Mouse (Mus musculus) kidney, embryonic 15.5 days (tissue): ENCODE measurements around the gene Ovca2. TPM values are rescaled to one million over a fixed set of nuclear protein-coding genes. Genes with fewer than 3 reads are reported as not detected.
A peak's percentile ranks its signal among the peaks of the same experiment; 100 is the strongest.

Experiments used
- ATAC-seq: fragments of 200-750 bp; cut with Nextera tagmentation; replicated peaks from 2 replicates; pipeline ENCODE4 v1.8.0; 2017; ENCODE audit warnings: moderate TSS enrichment; ENCODE audit not compliant: low FRiP score
- H3K27ac ChIP-seq: fragments of 300-500 bp; sonication (generic); 2 replicates; pipeline ENCODE4 v1.5.1; 2015; ENCODE audit warnings: mild to moderate bottlenecking, inconsistent platforms
- H3K27me3 ChIP-seq: fragments of 300-500 bp; sonication (generic); 2 replicates; pipeline ENCODE4 v1.6.1; 2015; ENCODE audit warnings: inconsistent platforms
- H3K36me3 ChIP-seq: fragments of 300-500 bp; sonication (generic); 2 replicates; pipeline ENCODE4 v1.6.1; 2015; ENCODE audit warnings: inconsistent platforms
- H3K4me1 ChIP-seq: fragments of 300-500 bp; sonication (generic); 2 replicates; pipeline ENCODE4 v1.6.1; 2015; ENCODE audit warnings: inconsistent platforms
- H3K4me2 ChIP-seq: fragments of 300-500 bp; sonication (generic); 2 replicates; pipeline ENCODE4 v1.6.1; 2015; ENCODE audit warnings: moderate library complexity, mild to moderate bottlenecking, inconsistent platforms
- H3K4me3 ChIP-seq: fragments of 300-500 bp; sonication (generic); replicated peaks from 2 replicates; pipeline ENCODE4 v1.5.1; 2015; ENCODE audit warnings: mild to moderate bottlenecking, inconsistent platforms
- H3K9ac ChIP-seq: fragments of 300-500 bp; sonication (generic); 2 replicates; pipeline ENCODE4 v1.6.1; 2015; ENCODE audit warnings: mild to moderate bottlenecking, inconsistent platforms
- H3K9me3 ChIP-seq: fragments of 300-500 bp; sonication (generic); replicated peaks from 2 replicates; pipeline ENCODE4 v1.6.1; 2016; ENCODE audit warnings: inconsistent platforms
- WGBS: fragments of 180-500 bp; shearing (Covaris S2); methylation state at CpG from one replicate; pipeline ENCODE4 v1.1.7; 2015; ENCODE audit warnings: mixed read lengths; 5-methylcytosine and 5-hydroxymethylcytosine counted together
- polyA plus RNA-seq: library from polyadenylated mRNA; unstranded; fragments of >200 nt; fragmentation: Nextera tagmentation; extraction: Ambion mirVana; gene quantifications from 2 replicates; pipeline ENCODE4 v1.2.1, GENCODE M21; 2015

Gene Ovca2
- polyA plus RNA-seq, result 25.3 and 27.0 TPM in 2 replicates

DNA sequence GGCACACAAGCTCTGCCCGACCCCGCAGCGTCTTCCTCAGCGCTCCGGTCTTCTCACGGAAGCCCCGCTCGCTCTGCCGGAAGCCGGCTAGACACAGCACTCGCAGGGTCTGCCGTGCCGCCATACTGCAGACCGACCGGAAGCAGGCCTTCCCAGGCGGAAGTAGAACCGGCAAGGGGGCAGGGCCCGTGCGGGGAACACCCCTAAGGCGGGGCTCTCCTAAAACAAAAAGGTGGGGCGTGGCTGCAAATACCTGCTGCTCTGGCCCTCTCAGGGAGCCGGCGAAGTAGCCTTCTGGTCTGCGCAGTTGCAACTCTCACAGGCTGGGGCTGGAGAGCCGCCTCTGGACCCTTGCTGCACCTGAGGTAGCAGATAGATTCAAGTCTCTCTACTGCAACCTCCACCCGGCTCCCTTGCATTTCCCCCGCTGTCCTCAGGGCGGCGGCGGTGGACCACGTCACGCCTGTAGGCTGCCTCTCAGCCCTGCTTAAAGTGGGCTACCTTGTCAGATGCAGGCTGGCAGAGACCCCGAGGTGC, at the start of gene Ovca2:
Gene Ovca2 (minus strand): TSS at position 164 of the 537 bp plus-strand sequence.
- H3K27me3 ChIP-seq, result no peaks in the 10 kb centered on the region
- peak; percentile 94 for ATAC-seq
- H3K9ac ChIP-seq, result peak within 1 kb of the TSS; percentile 58
- no peaks in the 10 kb centered on the region for H3K9me3 ChIP-seq
- H3K36me3 ChIP-seq, result peaks cover 61% of the 10 kb centered on the region
- peak within 1 kb of the TSS; percentile 92 for H3K27ac ChIP-seq
- H3K4me1 ChIP-seq, result peaks cover 28% of the 10 kb centered on the region
- peak within 1 kb of the TSS; percentile 72 for H3K4me2 ChIP-seq
- WGBS, result under 1% methylated on average over 33 of the region's 33 CpGs
- H3K4me3 ChIP-seq, result peak within 1 kb of the TSS; percentile 68

DNA sequence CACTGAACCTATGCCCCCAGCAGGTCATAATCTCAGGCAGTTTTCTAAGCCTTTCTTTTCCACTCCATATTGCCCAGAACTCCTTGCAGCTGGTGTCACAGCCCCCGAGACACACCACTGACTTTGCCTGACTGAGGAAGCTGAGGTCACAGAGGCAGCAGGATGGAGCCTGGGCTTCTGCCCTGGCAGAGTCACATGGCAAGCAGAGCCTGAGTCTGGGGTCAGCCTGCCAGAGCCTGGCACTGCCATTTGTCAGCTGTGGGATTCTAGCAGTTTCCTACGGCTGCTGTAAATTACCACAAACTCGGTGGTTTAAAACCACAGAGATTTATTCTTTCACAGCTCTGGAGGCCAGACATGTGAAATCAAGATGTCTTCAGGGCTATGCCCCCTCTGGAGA, 49.0 kb upstream of the Ovca2 start:
- Histone ChIP-seq H3K36me3 (no peaks in the 10 kb centered on the region), H3K9ac (no peak overlapping the region), H3K4me1 (peaks cover 6% of the 10 kb centered on the region), H3K27me3 (no peaks in the 10 kb centered on the region), H3K27ac (no peak overlapping the region), H3K4me3 (no peak overlapping the region), H3K9me3 (no peaks in the 10 kb centered on the region), H3K4me2 (no peak overlapping the region)
- no peak for ATAC-seq
- 31% methylated on average over 3 of the region's 3 CpGs for WGBS

DNA sequence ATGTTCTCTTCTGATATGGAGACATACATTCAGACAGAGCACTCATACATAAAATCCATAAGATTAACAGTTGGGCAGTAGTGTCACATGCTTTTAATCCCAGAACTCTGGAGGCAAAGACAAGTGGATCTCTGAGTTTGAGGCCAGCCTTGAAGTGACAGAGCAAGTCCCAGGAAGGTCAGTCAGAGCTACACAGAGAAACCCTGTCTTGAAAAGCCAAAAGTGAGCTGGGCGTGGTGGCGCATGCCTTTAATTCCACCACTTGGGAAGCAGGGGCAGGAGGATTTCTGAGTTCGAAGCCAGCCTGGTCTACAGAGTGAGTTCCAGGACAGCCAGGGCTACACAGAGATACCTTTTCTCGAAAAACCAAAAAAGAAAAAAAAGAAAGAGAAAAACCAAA, 46.2 kb upstream of the Ovca2 start:
- no peak overlapping the region for H3K27ac ChIP-seq
- no peaks in the 10 kb centered on the region for H3K27me3 ChIP-seq
- H3K9ac ChIP-seq, result no peak overlapping the region
- no peak overlapping the region for H3K4me3 ChIP-seq
- ATAC-seq, result no peak
- no peaks in the 10 kb centered on the region for H3K9me3 ChIP-seq
- no peak overlapping the region for H3K4me2 ChIP-seq
- WGBS, result 89% methylated on average over 4 of the region's 4 CpGs
- peaks cover 14% of the 10 kb centered on the region for H3K4me1 ChIP-seq
- no peaks in the 10 kb centered on the region for H3K36me3 ChIP-seq

DNA sequence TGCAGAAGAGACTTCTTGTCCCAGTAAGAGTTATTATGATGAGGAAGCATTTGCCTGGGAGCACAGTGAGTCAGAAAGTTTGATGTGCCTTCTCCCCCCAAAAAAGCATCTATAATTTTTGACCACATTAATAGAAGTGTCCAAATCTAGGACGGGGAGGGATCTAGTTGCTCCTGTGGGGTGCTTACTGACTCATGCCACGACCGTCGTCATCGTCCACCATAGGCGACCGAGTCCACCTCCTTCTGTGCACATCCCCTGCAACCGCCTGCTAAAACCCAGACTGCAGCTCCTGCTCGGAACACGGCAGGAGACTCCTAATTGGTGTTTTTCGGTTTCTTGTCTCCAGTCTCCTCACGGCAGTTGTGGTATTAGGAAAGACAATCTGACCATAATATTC, 45.4 kb upstream of the Ovca2 start:
- Histone ChIP-seq H3K27ac (no peak overlapping the region), H3K4me3 (no peak overlapping the region), H3K9me3 (no peaks in the 10 kb centered on the region), H3K27me3 (no peaks in the 10 kb centered on the region), H3K36me3 (no peaks in the 10 kb centered on the region), H3K9ac (no peak overlapping the region), H3K4me2 (no peak overlapping the region), H3K4me1 (peaks cover 16% of the 10 kb centered on the region)
- ATAC-seq, result no peak
- WGBS, result 84% methylated on average over 12 of the region's 12 CpGs

DNA sequence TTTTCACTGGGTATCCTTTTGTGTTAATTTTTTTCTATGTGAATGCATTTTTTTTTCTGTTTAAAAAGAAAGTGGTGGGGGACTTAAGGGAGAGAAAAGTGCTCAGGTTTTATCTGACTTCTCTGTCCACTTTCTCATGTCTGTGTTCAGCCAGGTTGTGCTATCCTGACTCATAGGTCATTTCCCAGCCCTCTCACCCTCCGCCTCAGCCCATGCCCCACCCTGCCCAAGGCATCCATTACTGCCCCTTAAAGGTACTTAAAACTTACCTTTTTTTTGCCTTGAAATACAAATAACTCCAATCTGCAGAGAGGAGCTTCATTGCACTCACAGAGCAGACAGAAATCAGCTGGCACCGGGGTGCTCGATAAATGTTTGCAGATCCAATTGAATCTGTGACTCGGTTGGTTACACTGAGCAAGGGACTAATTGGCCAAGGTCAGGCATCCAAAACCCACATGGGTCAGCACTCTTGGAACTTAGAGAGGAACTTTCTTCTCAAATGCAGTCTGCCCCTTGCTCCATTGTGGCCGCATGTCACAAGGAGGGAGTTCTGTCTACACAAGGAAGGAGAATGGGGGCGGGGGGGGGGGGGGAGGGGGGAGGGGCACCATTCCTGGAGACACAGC, 42.0 kb upstream of the Ovca2 start:
- no peak for ATAC-seq

DNA sequence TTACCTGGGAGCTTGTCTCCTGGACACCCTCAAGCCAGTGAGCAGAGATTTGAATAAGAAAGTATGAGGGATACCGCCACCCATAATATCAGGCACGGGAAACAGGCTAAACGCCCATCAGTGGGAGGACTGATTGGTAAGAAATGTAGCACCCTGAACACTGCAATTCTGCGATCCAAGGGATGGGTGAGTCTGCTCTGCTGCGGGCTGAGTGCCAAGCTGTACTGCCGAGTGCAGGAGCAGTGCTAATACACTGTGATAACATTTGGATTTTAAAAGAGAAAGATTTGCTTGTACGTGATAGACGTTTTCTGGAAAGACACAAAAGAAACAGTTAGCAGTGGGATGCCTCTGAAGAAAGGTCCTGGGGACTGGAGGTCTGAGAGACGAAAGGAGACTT, 41.5 kb upstream of the Ovca2 start:
- H3K4me3 ChIP-seq, result no peak overlapping the region
- WGBS, result 44% methylated on average over 9 of the region's 9 CpGs
- H3K4me2 ChIP-seq, result no peak overlapping the region
- no peaks in the 10 kb centered on the region for H3K36me3 ChIP-seq
- no peak for ATAC-seq
- H3K4me1 ChIP-seq, result peaks cover 27% of the 10 kb centered on the region
- no peak overlapping the region for H3K9ac ChIP-seq
- H3K27ac ChIP-seq, result no peak overlapping the region
- no peaks in the 10 kb centered on the region for H3K27me3 ChIP-seq
- no peaks in the 10 kb centered on the region for H3K9me3 ChIP-seq

More for the DNA sequence above, 42.0 kb upstream of the Ovca2 start:
- H3K36me3 ChIP-seq, result no peaks in the 10 kb centered on the region
- no peak overlapping the region for H3K4me3 ChIP-seq
- no peak overlapping the region for H3K4me2 ChIP-seq
- H3K9me3 ChIP-seq, result no peaks in the 10 kb centered on the region
- no peak overlapping the region for H3K27ac ChIP-seq
- H3K4me1 ChIP-seq, result peaks cover 23% of the 10 kb centered on the region
- no peaks in the 10 kb centered on the region for H3K27me3 ChIP-seq
- WGBS, result 43% methylated on average over 4 of the region's 6 CpGs
- H3K9ac ChIP-seq, result no peak overlapping the region

DNA sequence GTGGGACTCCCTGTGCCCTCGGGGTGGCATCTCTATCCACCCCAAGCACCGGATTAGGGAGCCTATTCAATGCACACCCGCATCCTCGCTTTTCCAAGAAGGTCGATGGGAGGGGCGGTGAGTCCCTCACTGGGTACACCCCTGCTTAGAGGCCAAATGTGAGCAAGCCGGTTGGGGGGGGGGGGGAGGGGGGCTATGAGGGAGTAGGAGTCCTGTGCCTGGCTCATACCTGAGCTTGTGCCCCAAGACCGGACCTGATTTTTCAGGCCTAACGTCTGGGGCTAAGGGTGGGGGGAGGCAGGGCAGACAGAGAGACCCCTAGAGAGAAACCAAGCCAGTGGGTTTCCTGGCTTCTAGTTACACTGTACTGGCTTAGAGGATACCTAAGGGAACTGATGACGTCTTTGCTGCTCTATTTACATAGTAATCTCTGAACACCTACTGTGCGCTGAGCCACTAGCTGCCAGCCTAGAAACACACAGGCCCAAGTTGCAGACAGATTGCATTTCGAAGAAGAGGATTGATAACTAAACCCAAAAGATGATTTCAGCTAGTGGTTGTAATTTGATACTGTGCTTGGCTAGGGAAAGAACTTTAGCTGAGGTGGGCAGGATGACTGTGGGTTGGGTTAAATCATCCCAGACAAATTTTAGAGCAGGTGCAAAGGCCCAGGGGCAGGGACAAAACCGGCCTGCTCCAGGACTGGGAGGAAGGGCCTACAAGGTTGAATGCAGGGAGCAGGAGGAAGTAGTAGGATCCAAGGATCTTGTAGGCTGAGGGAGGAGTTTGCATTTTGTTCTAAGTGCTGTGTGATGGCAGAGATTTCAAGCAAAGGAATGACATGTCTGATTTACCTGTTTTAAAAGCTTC, 35.7 kb upstream of the Ovca2 start:
- peak; percentile 41 for ATAC-seq
- Histone ChIP-seq H3K27me3 (no peaks in the 10 kb centered on the region), H3K4me3 (peak overlapping the region; percentile 38), H3K36me3 (no peaks in the 10 kb centered on the region), H3K4me1 (peaks cover 52% of the 10 kb centered on the region), H3K4me2 (peak overlapping the region; percentile 69), H3K27ac (peak overlapping the region; percentile 93), H3K9me3 (no peaks in the 10 kb centered on the region), H3K9ac (peak overlapping the region; percentile 49)
- 23% methylated on average over 12 of the region's 13 CpGs for WGBS

DNA sequence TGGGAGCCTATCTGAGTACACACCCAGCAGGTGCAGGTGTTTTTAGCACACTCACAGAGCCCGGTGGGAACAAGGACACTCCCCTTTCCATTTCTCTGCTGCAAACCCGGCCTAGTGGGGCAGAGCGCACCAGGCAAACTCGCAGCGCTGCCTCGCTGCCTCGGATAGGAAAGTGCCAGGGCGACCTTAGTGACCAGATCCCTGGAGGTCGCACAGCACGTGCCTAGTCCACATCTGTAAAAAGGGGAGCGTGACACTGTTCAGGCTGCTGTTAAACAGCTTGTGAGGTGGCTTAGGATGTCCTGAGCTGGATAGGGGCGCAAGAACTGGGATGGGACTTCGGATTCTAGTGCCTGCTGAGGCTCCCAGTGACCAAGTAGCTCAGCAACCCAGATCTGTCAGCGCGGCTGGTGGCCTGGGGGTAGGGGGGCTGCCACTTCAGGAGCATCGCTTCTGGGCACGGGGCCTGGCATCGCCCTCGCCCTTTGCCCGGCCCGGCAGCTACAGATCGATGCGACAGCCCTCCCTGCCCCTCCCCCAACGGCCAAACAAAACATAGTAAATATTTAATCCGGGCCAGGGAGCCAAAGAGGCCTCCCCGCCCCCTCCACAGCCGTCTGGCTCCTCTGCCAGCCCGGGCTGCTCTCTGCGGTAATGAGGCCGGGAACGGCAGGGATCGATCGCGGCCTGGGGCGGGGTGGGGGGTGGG, 34.9 kb upstream of the Ovca2 start:
- Histone ChIP-seq H3K4me3 (peak overlapping the region; percentile 38), H3K36me3 (no peaks in the 10 kb centered on the region), H3K27me3 (no peaks in the 10 kb centered on the region), H3K27ac (peak overlapping the region; percentile 93), H3K9ac (peak overlapping the region; percentile 49), H3K9me3 (no peaks in the 10 kb centered on the region), H3K4me1 (peaks cover 52% of the 10 kb centered on the region), H3K4me2 (peak overlapping the region; percentile 69)
- peak; percentile 65 for ATAC-seq
- WGBS, result 5% methylated on average over 34 of the region's 35 CpGs

DNA sequence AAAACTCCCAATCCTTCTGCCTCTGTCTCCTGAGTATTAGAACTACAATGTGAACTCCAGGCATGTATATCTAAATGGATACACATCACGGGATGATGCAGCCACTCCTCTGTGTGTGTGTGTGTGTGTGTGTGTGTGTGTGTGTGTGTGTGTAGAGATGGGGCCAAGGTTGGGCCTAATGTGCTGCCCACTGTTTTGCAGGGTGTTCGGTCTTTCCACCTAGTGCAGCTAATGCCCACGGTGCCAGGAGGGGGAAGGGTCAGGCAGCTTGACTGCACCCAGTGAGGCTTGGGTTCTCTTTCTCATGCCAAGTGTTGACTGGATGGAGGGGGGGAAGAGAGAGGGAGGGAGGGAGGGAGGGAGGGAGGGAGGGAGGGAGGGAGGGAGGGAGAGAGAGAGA, 34.2 kb upstream of the Ovca2 start:
- peaks cover 52% of the 10 kb centered on the region for H3K4me1 ChIP-seq
- H3K27me3 ChIP-seq, result no peaks in the 10 kb centered on the region
- 56% methylated on average over 3 of the region's 3 CpGs for WGBS
- H3K4me2 ChIP-seq, result no peak overlapping the region
- H3K9ac ChIP-seq, result no peak overlapping the region
- no peaks in the 10 kb centered on the region for H3K36me3 ChIP-seq
- H3K9me3 ChIP-seq, result no peaks in the 10 kb centered on the region
- peak overlapping the region; percentile 77 for H3K27ac ChIP-seq
- ATAC-seq, result no peak
- H3K4me3 ChIP-seq, result no peak overlapping the region

DNA sequence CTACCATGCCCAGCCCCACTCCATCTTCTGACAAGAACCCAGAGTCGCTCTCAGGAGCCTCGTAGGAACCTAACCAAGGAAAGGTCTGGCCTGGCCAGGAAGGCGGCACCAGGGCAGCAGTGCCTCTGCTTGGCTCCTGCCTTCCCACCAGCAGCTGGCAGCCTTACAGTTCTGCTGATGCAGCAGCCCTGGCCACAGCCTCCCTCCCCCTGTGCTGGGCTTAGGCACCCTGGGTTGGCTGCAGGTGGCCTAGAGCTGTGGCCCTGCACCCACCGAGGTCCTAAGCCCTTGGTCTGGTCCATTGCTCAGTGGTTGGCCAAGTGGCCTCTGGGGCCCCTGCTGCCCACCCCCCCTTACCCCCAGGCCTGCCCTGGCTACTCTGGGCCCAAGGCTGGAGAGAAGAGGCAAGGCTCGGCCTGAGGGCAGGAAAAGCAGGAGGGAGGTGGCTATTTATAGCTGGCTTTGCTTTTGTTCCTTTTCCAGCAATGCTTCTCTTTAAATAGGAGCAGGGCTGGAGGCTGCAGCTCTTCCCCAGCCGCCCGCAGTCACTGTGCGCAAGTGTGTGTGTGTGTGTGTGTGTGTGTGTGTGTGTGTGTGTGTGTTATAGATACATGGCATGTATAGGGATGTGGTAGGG, 33.5 kb upstream of the Ovca2 start:
- H3K9me3 ChIP-seq, result no peaks in the 10 kb centered on the region
- H3K9ac ChIP-seq, result no peak overlapping the region
- H3K36me3 ChIP-seq, result no peaks in the 10 kb centered on the region
- peaks cover 52% of the 10 kb centered on the region for H3K4me1 ChIP-seq
- peak; percentile 45; the same call in 1 of the 2 replicates for ATAC-seq
- WGBS, result 59% methylated on average over 8 of the region's 8 CpGs
- H3K27me3 ChIP-seq, result no peaks in the 10 kb centered on the region
- no peak overlapping the region for H3K4me2 ChIP-seq
- no peak overlapping the region for H3K4me3 ChIP-seq
- peak overlapping the region; percentile 77 for H3K27ac ChIP-seq

DNA sequence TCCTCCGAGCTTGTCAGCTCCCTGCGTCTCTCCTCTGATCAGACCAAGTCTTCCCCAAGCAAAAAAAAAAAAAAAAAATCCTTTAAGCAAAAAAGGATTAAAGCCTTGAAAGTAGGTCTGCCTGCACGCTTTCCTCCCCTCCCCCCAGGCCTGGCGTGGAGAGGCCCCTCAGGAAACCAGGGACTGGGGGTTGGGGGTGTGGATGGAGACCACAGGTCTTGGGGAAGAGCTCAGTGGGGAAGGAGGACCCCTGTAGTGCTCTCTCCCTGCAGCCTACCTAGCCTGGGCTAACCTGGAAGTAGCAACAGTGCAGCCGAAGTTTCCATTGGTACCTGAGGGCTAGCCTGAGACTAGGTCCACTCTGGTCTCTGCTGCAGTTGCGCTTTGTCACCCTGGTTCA, 32.1 kb upstream of the Ovca2 start:
- Histone ChIP-seq H3K36me3 (no peaks in the 10 kb centered on the region), H3K4me1 (peaks cover 46% of the 10 kb centered on the region), H3K9me3 (no peaks in the 10 kb centered on the region), H3K27me3 (no peaks in the 10 kb centered on the region), H3K27ac (no peak overlapping the region), H3K4me3 (no peak overlapping the region), H3K4me2 (no peak overlapping the region), H3K9ac (no peak overlapping the region)
- no peak for ATAC-seq
- WGBS, result 75% methylated on average over 6 of the region's 6 CpGs
